Mouse (Mus musculus) lung, postnatal 0 days (tissue): ENCODE results near the gene Gm17268.

Source experiments
- CTCF ChIP-seq: IDR thresholded peaks from 2 replicates; pipeline ENCODE4 v1.5.1; 2016; ENCODE audit warnings: antibody characterized with exemption, mild to moderate bottlenecking
- EP300 ChIP-seq: IDR thresholded peaks from 2 replicates; pipeline ENCODE4 v1.6.1; 2016; ENCODE audit warnings: antibody characterized with exemption, mild to moderate bottlenecking, control low read depth

DNA sequence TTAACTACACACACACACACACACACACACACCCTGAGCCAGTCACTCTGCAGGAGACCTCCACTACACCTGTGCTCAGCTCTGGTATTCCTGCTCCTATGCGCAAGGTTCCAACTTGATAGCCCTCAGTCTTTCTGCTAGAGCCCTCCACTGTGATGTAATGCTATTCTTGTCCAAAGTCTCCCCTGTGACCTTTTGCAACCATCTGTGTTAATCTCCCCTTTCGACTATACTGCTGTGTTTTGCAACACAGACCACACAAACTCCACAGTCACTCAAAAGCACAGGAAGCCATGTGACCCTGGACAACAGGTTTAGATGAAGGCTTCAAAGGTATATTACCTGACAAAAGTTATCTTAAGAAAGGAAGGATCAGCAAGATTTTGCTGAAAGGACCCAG lies 25.1 kb upstream of the Gm17268 start:
- no peak for TF ChIP-seq CTCF
- TF ChIP-seq EP300, result no peak
